Mouse (Mus musculus) small intestine, adult 2 months (tissue): ENCODE measurements around the gene Gng7.

ENCODE experiments used
- CTCF ChIP-seq: fragments of 200-500 bp; IDR thresholded peaks from 2 replicates; pipeline ENCODE4 v1.5.1; 2012; ENCODE audit warnings: low read depth, mild to moderate bottlenecking, control low read depth, inconsistent platforms, low read length, moderate library complexity, mixed read lengths; ENCODE audit not compliant: insufficient replicate concordance, insufficient read length; ENCODE audit errors: extremely low read depth
- POLR2A ChIP-seq: fragments of 200-500 bp; IDR thresholded peaks from 2 replicates; pipeline ENCODE4 v1.6.1; 2012; ENCODE audit warnings: low read depth, mild to moderate bottlenecking, control low read depth, inconsistent platforms, low read length, moderate library complexity

GRCm38 (mm10) chr10:80952449-80952848 is 62.3 kb downstream of the Gng7 start:
- TF ChIP-seq CTCF (no peak), POLR2A (no peak)
